Mouse (Mus musculus) embryonic facial prominence, embryonic 15.5 days (tissue): Measurements from ENCODE around the gene Gm10272. TPM values are rescaled to one million over a fixed set of nuclear protein-coding genes. Genes with fewer than 3 reads are reported as not detected.
"Not testable (repeated sequence)": the region's sequence is repeated elsewhere in the genome, so short reads cannot be mapped to it uniquely, and the experiment has no call there.

ENCODE experiments used
- ATAC-seq: fragments of 200-750 bp; cut with Nextera tagmentation; 2 replicates; pipeline ENCODE4 v1.8.0; 2017; ENCODE audit warnings: low read depth, moderate TSS enrichment; ENCODE audit not compliant: insufficient number of reproducible peaks, low FRiP score, low TSS enrichment
- H3K27ac ChIP-seq: fragments of 300-500 bp; sonication (generic); replicated peaks from 2 replicates; pipeline ENCODE4 v1.5.1; 2015; ENCODE audit warnings: mild to moderate bottlenecking, inconsistent platforms
- H3K27me3 ChIP-seq: fragments of 300-500 bp; sonication (generic); 2 replicates; pipeline ENCODE4 v1.6.1; 2015; ENCODE audit warnings: inconsistent platforms
- H3K36me3 ChIP-seq: fragments of 300-500 bp; sonication (generic); 2 replicates; pipeline ENCODE4 v1.6.1; 2015; ENCODE audit warnings: mild to moderate bottlenecking, inconsistent platforms
- H3K4me1 ChIP-seq: fragments of 300-500 bp; sonication (generic); 2 replicates; pipeline ENCODE4 v1.6.1; 2015; ENCODE audit warnings: inconsistent platforms
- H3K4me2 ChIP-seq: fragments of 300-500 bp; sonication (generic); replicated peaks from 2 replicates; pipeline ENCODE4 v1.6.1; 2015; ENCODE audit warnings: mild to moderate bottlenecking, inconsistent platforms
- H3K4me3 ChIP-seq: fragments of 300-500 bp; sonication (generic); replicated peaks from 2 replicates; pipeline ENCODE4 v1.5.1; 2015; ENCODE audit warnings: mild to moderate bottlenecking, inconsistent platforms
- H3K9ac ChIP-seq: fragments of 300-500 bp; sonication (generic); 2 replicates; pipeline ENCODE4 v1.6.1; 2015; ENCODE audit warnings: inconsistent platforms
- H3K9me3 ChIP-seq: fragments of 300-500 bp; sonication (generic); replicated peaks from 2 replicates; pipeline ENCODE4 v1.6.1; 2016; ENCODE audit warnings: inconsistent platforms
- WGBS: fragments of 180-500 bp; shearing (Covaris S2); methylation state at CpG from one replicate; pipeline ENCODE4 v1.1.7; 2015; 5-methylcytosine and 5-hydroxymethylcytosine counted together
- polyA plus RNA-seq: library from polyadenylated mRNA; unstranded; fragments of >200 nt; fragmentation: Nextera tagmentation; extraction: Ambion mirVana; gene quantifications from 2 replicates; pipeline ENCODE4 v1.2.1, GENCODE M21; 2015

The Gm10272 gene
- polyA plus RNA-seq, 1 experiment from 2014 or later: 0.59 TPM

DNA sequence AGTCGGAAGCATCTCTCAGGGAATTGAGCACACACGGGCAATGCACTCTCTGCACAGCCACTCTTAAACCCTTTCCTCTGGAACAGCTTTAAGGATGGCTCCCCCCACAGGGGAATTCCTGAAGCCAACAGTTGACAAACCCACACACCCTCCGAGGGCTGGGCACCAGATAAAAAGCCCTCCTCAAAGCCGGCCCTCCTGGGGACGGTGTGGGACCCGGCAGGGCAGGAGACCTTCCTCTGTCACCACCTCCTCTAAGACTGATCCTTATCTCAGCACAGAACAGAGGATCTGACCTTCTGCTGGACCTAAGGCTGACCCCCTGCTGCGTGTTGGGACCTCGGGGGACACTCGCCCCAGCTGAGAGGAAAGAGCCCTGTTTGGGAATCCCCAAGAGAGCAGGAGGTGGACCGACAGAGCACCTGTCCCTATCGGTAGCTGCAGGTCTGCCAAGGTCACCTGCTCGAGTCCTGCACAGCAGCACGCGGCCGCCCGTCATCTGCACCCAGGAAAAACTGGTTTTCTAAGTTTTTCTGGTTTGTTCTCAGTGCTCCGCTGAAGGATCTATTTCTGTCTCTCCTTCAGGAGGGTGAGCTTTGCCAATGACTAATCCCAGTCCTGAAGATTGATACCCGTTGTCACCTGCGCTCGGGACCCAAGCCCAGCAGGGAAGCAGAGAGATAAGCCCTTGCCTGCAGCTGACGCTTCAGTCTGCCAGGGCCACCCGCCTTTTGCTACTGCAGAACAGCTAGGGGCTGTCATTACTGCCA, 20.3 kb upstream of the Gm10272 start, which contains the start of gene Tspear:
Tspear (plus strand) TSS at position 675 of the 770 bp plus-strand sequence.
- H3K4me3 ChIP-seq: peak within 1 kb of the TSS; percentile 22
- 3% methylated on average over 22 of the region's 22 CpGs for WGBS
- H3K9ac ChIP-seq: no peak within 1 kb of the TSS
- H3K4me1 ChIP-seq: peaks cover 10% of the 10 kb centered on the region
- H3K4me2 ChIP-seq: peak within 1 kb of the TSS; percentile 33
- peaks cover 31% of the 10 kb centered on the region for H3K27me3 ChIP-seq
- no peaks in the 10 kb centered on the region for H3K36me3 ChIP-seq
- H3K27ac ChIP-seq: peak within 1 kb of the TSS; percentile 58; the same call in 1 of the 2 replicates
- no peaks in the 10 kb centered on the region for H3K9me3 ChIP-seq
- no peak for ATAC-seq

DNA sequence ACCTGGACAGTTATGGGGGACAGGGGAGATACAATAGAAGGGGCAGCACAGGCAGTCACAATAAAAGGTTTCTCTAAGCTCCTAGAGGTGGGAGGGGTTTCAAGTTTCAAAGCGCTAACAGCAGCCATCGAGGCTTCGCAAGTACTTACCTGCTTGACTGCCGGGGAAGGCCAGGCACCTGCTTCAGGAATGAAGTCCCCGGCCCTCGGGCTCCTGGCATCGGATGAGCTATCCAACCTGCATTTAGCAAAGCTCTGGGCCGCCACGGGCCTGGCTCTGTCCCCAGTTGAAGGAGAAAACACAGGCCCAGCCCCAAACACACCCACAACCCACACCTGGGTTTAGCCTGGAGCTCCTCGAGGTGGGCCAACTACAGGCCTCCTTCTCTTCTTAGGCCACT, 19.4 kb upstream of the Gm10272 start:
- H3K27me3 ChIP-seq: peaks cover 31% of the 10 kb centered on the region
- 0 out of 2 replicates have a peak overlapping the region, but pooled peaks have one; percentile 58 for H3K27ac ChIP-seq

GRCm38 (mm10) chr10:77690356-77690807, 16.0 kb upstream of the Gm10272 start, which contains the start of gene Gm19402:
Gene Gm19402, minus strand, starts transcription at chr10:77690757.
- H3K9me3 ChIP-seq, H3K4me3 ChIP-seq, H3K27ac ChIP-seq, H3K36me3 ChIP-seq, H3K4me1 ChIP-seq, ATAC-seq, H3K9ac ChIP-seq, H3K4me2 ChIP-seq: not testable (repeated sequence)
- WGBS: 73% methylated on average over 3 of the region's 3 CpGs
- peaks cover 27% of the 10 kb centered on the region for H3K27me3 ChIP-seq

More for the DNA sequence above, 19.4 kb upstream of the Gm10272 start:
- Histone ChIP-seq H3K4me3 (peak overlapping the region; percentile 22), H3K4me1 (peaks cover 10% of the 10 kb centered on the region), H3K4me2 (peak overlapping the region; percentile 33), H3K9ac (no peak overlapping the region), H3K9me3 (no peaks in the 10 kb centered on the region), H3K36me3 (no peaks in the 10 kb centered on the region)
- no peak for ATAC-seq
- 17% methylated on average over 10 of the region's 10 CpGs for WGBS

GRCm38 (mm10) chr10:77697133-77697532, 9.3 kb upstream of the Gm10272 start, which contains the start of gene Gm9508:
Gene Gm9508, minus strand, starts transcription at chr10:77697233.
- H3K4me2 ChIP-seq: no peak within 1 kb of the TSS
- no peaks in the 10 kb centered on the region for H3K36me3 ChIP-seq
- H3K4me1 ChIP-seq: no peaks in the 10 kb centered on the region
- no peak within 1 kb of the TSS for H3K4me3 ChIP-seq
- no peak within 1 kb of the TSS for H3K9ac ChIP-seq
- H3K9me3 ChIP-seq: 0 out of 2 replicates have a peak, but pooled peaks cover 5% of the 10 kb centered on the region
- ATAC-seq: no peak
- no peak within 1 kb of the TSS for H3K27ac ChIP-seq
- WGBS: 37% methylated on average over 4 of the region's 4 CpGs
- no peaks in the 10 kb centered on the region for H3K27me3 ChIP-seq

- Histone ChIP-seq H3K4me3 (no peak overlapping the region), H3K4me1 (no peaks in the 10 kb centered on the region), H3K36me3 (no peaks in the 10 kb centered on the region), H3K4me2 (no peak overlapping the region), H3K9ac (no peak overlapping the region), H3K27ac (no peak overlapping the region), H3K27me3 (no peaks in the 10 kb centered on the region), H3K9me3 (no peaks in the 10 kb centered on the region)
- ATAC-seq: no peak
- 59% methylated on average over 3 of the region's 3 CpGs for WGBS
These were observed 3.4 kb downstream of the Gm10272 start for GRCm38 (mm10) chr10:77709831-77710230.

DNA sequence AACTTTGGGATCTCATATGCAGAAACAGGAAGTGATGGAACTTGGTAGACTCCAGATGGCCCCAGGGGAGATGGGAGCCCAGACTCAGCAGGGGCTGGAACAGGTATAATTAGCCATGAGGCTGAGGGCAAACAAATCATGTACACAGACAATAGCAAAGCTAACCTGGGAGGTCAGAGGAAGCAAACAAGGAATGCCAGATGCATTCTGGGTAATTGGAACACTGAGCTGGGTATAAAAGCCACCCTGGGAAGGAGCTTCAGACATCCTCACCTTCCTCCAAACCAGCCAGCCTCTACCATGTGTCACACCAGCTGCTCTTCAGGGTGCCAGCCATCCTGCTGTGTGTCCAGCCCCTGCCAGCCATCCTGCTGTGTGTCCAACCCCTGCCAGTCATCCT, 4.7 kb downstream of the Gm10272 start, which contains the start of gene Gm10024:
Gm10024 (plus strand) TSS at position 301 of the 400 bp plus-strand sequence.
- not testable (repeated sequence) for H3K36me3 ChIP-seq, H3K27me3 ChIP-seq, ATAC-seq, H3K4me2 ChIP-seq, H3K27ac ChIP-seq, H3K9ac ChIP-seq, H3K4me3 ChIP-seq, H3K4me1 ChIP-seq, H3K9me3 ChIP-seq

- no peak overlapping the region for H3K27ac ChIP-seq
- no peaks in the 10 kb centered on the region for H3K9me3 ChIP-seq
- no peak for ATAC-seq
- no peaks in the 10 kb centered on the region for H3K36me3 ChIP-seq
- no peak overlapping the region for H3K4me3 ChIP-seq
- no peak overlapping the region for H3K4me2 ChIP-seq
- H3K4me1 ChIP-seq: no peaks in the 10 kb centered on the region
- no peaks in the 10 kb centered on the region for H3K27me3 ChIP-seq
- 39% methylated on average over 4 of the region's 4 CpGs for WGBS
- H3K9ac ChIP-seq: no peak overlapping the region
These were observed 7.3 kb downstream of the Gm10272 start for GRCm38 (mm10) chr10:77713734-77714133.

DNA sequence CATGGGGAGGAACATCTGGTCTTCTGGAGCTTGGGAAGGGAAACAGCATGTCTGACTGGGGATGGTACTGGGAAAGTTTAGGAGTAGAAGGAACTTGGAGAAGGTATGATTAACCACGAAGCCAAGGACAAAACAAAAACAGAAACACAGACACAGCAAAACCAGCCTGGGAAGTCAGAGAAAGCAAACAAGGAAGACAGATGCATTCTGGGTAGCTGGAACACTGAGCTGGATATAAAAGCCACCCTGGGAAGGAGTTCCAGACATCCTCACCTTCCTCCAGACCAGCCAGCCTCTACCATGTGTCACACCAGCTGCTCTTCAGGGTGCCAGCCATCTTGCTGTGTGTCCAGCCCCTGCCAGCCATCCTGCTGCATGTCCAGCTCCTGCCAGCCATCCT, 9.1 kb downstream of the Gm10272 start, which contains the start of gene Gm10142:
Gm10142 (plus strand) TSS at position 301 of the 400 bp plus-strand sequence.
- Histone ChIP-seq H3K27ac (no peak within 1 kb of the TSS), H3K9me3 (no peaks in the 10 kb centered on the region), H3K9ac (no peak within 1 kb of the TSS), H3K27me3 (no peaks in the 10 kb centered on the region), H3K4me1 (no peaks in the 10 kb centered on the region), H3K36me3 (no peaks in the 10 kb centered on the region), H3K4me3 (no peak within 1 kb of the TSS), H3K4me2 (no peak within 1 kb of the TSS)
- ATAC-seq: no peak
- 90% methylated on average over 1 of the region's 1 CpGs for WGBS

DNA sequence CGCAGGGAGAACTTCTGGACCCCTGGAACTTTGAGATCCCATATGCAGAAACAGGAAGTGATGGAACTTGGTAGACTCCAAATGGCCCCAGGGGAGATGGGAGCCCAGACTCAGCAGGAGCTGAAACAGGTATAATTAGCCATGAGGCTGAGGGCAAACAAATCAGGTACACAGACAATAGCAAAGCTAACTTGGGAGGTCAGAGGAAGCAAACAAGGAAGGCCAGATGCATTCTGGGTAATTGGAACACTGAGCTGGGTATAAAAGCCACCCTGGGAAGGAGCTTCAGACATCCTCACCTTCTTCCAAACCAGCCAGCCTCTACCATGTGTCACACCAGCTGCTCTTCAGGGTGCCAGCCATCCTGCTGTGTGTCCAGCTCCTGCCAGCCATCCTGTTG, 13.9 kb downstream of the Gm10272 start, which contains the start of gene Krtap12-1:
Krtap12-1 (plus strand) TSS at position 301 of the 400 bp plus-strand sequence.
- WGBS: 88% methylated on average over 1 of the region's 1 CpGs

GRCm38 (mm10) chr10:77724855-77725254, 18.4 kb downstream of the Gm10272 start:
- H3K4me2 ChIP-seq: no peak overlapping the region
- no peak overlapping the region for H3K9ac ChIP-seq
- 78% methylated on average over 8 of the region's 8 CpGs for WGBS
- H3K36me3 ChIP-seq: no peaks in the 10 kb centered on the region
- no peaks in the 10 kb centered on the region for H3K27me3 ChIP-seq
- no peak overlapping the region for H3K4me3 ChIP-seq
- no peak for ATAC-seq
- H3K9me3 ChIP-seq: no peaks in the 10 kb centered on the region
- no peak overlapping the region for H3K27ac ChIP-seq
- H3K4me1 ChIP-seq: no peaks in the 10 kb centered on the region

More for the DNA sequence above, 13.9 kb downstream of the Gm10272 start, which contains the start of gene Krtap12-1:
- not testable (repeated sequence) for H3K4me1 ChIP-seq, H3K4me3 ChIP-seq, H3K27me3 ChIP-seq, H3K9me3 ChIP-seq, H3K4me2 ChIP-seq, ATAC-seq, H3K9ac ChIP-seq, H3K27ac ChIP-seq, H3K36me3 ChIP-seq

GRCm38 (mm10) chr10:77726186-77726585, 19.8 kb downstream of the Gm10272 start, which contains the start of gene Gm10100:
Gene Gm10100, plus strand, starts transcription at chr10:77726486.
- no peak within 1 kb of the TSS for H3K27ac ChIP-seq
- no peaks in the 10 kb centered on the region for H3K9me3 ChIP-seq
- ATAC-seq: no peak
- H3K4me1 ChIP-seq: no peaks in the 10 kb centered on the region
- no peak within 1 kb of the TSS for H3K4me3 ChIP-seq
- H3K4me2 ChIP-seq: no peak within 1 kb of the TSS
- H3K36me3 ChIP-seq: no peaks in the 10 kb centered on the region
- 26% methylated on average over 3 of the region's 3 CpGs for WGBS
- no peak within 1 kb of the TSS for H3K9ac ChIP-seq
- H3K27me3 ChIP-seq: no peaks in the 10 kb centered on the region
